Mouse (Mus musculus) left cerebral cortex, postnatal 10 days (tissue): ENCODE data around the gene Mark3. TPM values are rescaled to one million over a fixed set of nuclear protein-coding genes. Genes with fewer than 3 reads are reported as not detected.

Source experiments
- DNase-seq, 2 experiments: peaks; one replicate each; pipeline ENCODE4 v3.0.0; 2021 to 2022; ENCODE audit warnings: low spot score in 2 of 2, mixed read lengths in 1 of 2; ENCODE audit errors: extremely low spot score in 1 of 2
- intact Hi-C: fragments of 180-260 bp; cut with DNase I; formaldehyde crosslinking; loops from one replicate; pipeline ENCODE4 v1.15.1; 2025
- total RNA-seq, 2 experiments: library from RNA; stranded (reverse); gene quantifications; 2 replicates each; pipeline ENCODE4 v1.2.3; 2021

Mark3 gene
- total RNA-seq, 2 experiments from 2014 or later, result 132 to 137 TPM

DNA sequence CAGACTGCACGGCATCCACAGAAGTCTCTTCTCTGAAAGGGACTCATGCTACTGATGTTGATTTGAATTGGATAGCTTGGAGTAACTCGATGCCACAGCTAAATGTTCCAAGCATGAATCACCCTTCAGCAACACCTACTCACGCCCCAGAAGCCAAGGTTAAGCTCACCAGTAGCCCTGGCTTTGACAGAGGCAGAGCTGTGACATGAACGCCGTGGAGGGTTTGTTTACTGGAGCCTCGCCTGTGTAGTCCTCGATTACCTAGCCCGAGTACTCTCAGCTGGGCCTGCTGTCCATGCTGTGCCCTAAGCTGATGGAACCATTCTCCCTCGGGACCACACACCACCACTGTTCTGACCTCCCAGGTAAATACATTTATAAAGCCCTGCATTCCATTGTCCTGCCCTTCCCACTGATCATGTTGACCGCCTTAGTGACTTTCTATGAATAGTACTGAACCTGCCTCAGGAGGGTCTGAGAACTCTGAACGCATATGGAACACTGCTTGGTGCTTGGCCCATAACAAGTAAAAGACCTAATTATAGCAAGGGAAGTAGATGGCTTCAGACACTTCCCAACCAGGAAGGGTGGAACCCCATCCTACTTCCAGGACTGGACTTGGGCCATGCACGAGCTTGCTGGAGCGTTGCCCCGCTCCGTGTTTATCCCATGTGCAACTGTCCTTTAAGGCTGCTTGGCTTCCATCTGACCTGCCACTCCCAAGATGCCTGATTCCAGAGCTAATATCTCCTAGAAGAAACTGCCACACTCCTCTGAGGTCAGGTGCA lies 131.1 kb downstream of the Mark3 start:
- intact Hi-C loops, result no loop called here
- peak in 1 of 2 experiments; percentile 80 for DNase-seq

Other genes with a start within 250 kb of the Mark3 start
- 100 to 1,000 TPM; 167 to 169 TPM for gene Cdc42bpb, start 196.8 kb upstream of the Mark3 start, total RNA-seq
- 1 to 10 TPM; 2.6 to 3.0 TPM for gene Lbhd2, start 167.7 kb upstream of the Mark3 start, total RNA-seq
- 1 to 10 TPM; 1.1 to 1.7 TPM for gene Exoc3l4, start 157.5 kb upstream of the Mark3 start, total RNA-seq
- gene Tnfaip2, start 132.1 kb upstream of the Mark3 start, total RNA-seq, result under 1 TPM; 0.61 to 0.81 TPM
- 1 to 10 TPM; 4.0 TPM for gene Gm266, start 88.7 kb upstream of the Mark3 start, total RNA-seq
- gene Eif5, start 36.5 kb upstream of the Mark3 start, total RNA-seq, result 100 to 1,000 TPM; 265 to 276 TPM
- gene Ckb, start 97.8 kb downstream of the Mark3 start, total RNA-seq, result 1,000 to 10,000 TPM in 1 of 2 experiments, 100 to 1,000 TPM in 1; 966 to 1,046 TPM
- 10 to 100 TPM; 19.2 to 19.5 TPM for gene Trmt61a, start 103.6 kb downstream of the Mark3 start, total RNA-seq
- 10 to 100 TPM; 40.6 to 43.2 TPM for gene Bag5, start 138.7 kb downstream of the Mark3 start, total RNA-seq
- 10 to 100 TPM; 37.9 to 38.6 TPM for gene Apopt1, start 138.7 kb downstream of the Mark3 start, total RNA-seq
- gene Klc1, start 184.3 kb downstream of the Mark3 start, total RNA-seq, result 100 to 1,000 TPM; 901 to 907 TPM
- gene Xrcc3, start 239.3 kb downstream of the Mark3 start, total RNA-seq, result 1 to 10 TPM; 3.0 to 3.2 TPM
- 10 to 100 TPM; 14.9 to 19.2 TPM for gene Zfyve21, start 239.6 kb downstream of the Mark3 start, total RNA-seq